Mouse (Mus musculus): Measurements from ENCODE around the gene Gm17571.

DNA sequence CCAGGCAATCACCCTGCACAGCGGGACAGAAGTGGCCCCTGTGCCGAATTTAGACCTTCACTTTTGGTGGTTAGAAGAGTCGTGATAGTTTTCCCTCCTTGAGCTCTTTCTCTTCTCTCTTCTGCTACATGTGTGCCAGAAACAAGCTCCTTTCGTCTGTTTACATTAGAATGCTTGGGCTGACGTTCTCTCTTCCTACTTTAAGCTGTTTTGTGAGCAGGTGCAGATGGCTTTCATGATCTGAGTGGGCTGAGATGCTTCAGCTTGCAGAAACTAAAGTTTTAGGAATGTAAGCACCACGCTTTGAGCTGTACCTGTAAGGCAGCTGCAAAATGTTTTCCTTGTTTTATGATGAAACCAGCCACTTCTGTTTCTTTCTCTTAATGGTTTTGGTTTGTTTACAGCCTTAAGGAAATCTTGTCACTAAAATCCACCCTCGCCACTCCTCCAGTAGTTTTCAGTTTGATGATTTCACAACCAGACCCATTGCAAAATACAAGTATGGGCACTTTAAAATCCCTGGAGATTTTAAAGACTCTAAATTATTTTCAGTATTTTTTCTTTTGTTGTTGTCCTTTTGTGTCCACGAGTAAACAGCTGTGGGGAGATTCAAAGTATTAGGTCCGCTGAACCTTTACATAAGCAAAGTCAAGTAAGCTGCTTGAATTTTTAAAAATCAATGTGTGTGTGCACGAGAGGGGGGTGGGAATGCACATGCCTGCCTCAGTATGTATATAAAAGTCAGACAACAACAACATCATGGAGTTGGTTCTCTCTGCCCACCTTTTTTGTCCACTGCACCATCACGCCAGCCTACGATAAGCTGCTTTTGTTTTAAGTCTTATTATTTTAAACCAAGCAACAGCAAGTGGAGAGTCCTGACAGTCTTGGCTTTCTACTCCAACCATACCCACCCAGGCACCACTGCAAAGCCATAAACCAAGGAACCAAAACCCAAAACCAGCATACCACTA, 38.0 kb upstream of the Gm17571 start:
- TF ChIP-seq POLR2A (IDR thresholded peaks at IDR 0.05; ENCODE audit: insufficient read depth, low read depth, low read length) (no peak), CTCF (IDR thresholded peaks at IDR 0.05; ENCODE audit: insufficient read depth, low read depth, low read length) (no peak)

Data from olfactory bulb, adult 2 months (tissue).